Mouse (Mus musculus): ENCODE data around the gene Rnh1. TPM values are rescaled to one million over a fixed set of nuclear protein-coding genes. Genes with fewer than 3 reads are reported as not detected.

Gene Rnh1
- polyA plus RNA-seq, 1 experiment from 2014 or later, result 116 TPM

MicroRNA genes within 50 kb of the gene (microRNA counts, 519-probe panel; counts per million panel counts)
- microRNA mmu-miR-210, result 6,246 counts per million, percentile 89 among the panel's probes with 10 or more counts

Small RNAs within 50 kb of the gene (microRNA-seq; reads per million reads assigned to microRNA genes)
- gene Mir210, result 989 reads per million, percentile 78 among the genes with 10 or more reads in this experiment

Other genes with a start within 250 kb of the Rnh1 start
- 11.4 and 13.0 TPM in 2 replicates for gene Pgghg, start 231.5 kb downstream of the Rnh1 start, polyA plus RNA-seq (2014; fragmentation: Nextera tagmentation; extraction: Ambion mirVana)
- gene Ifitm5, start 222.6 kb downstream of the Rnh1 start, polyA plus RNA-seq (2014; fragmentation: Nextera tagmentation; extraction: Ambion mirVana), result 0.65 and 0.82 TPM in 2 replicates
- not detected in 2 replicates for gene Gm45717, start 216.9 kb downstream of the Rnh1 start, polyA plus RNA-seq (2014; fragmentation: Nextera tagmentation; extraction: Ambion mirVana)
- 615 and 692 TPM in 2 replicates for gene Ifitm2, start 216.9 kb downstream of the Rnh1 start, polyA plus RNA-seq (2014; fragmentation: Nextera tagmentation; extraction: Ambion mirVana)
- gene Ifitm1, start 205.6 kb downstream of the Rnh1 start, polyA plus RNA-seq (2014; fragmentation: Nextera tagmentation; extraction: Ambion mirVana), result 7.4 and 8.3 TPM in 2 replicates
- gene Ifitm3, start 162.1 kb downstream of the Rnh1 start, polyA plus RNA-seq (2014; fragmentation: Nextera tagmentation; extraction: Ambion mirVana), result 89.6 and 105 TPM in 2 replicates
- gene Ifitm6, start 154.9 kb downstream of the Rnh1 start, polyA plus RNA-seq (2014; fragmentation: Nextera tagmentation; extraction: Ambion mirVana), result 0.43 and 0.97 TPM in 2 replicates
- not detected in 2 replicates for gene Gm17387, start 143.7 kb downstream of the Rnh1 start, polyA plus RNA-seq (2014; fragmentation: Nextera tagmentation; extraction: Ambion mirVana)
- 0.27 and 0.66 TPM in 2 replicates for gene B4galnt4, start 111.8 kb downstream of the Rnh1 start, polyA plus RNA-seq (2014; fragmentation: Nextera tagmentation; extraction: Ambion mirVana)
- gene Pkp3, start 94.6 kb downstream of the Rnh1 start, polyA plus RNA-seq (2014; fragmentation: Nextera tagmentation; extraction: Ambion mirVana), result 0.23 TPM in 1 of 2 replicates, not detected in the other
- gene Sigirr, start 72.3 kb downstream of the Rnh1 start, polyA plus RNA-seq (2014; fragmentation: Nextera tagmentation; extraction: Ambion mirVana), result 2.8 TPM in 2 replicates
- gene Ano9, start 55.1 kb downstream of the Rnh1 start, polyA plus RNA-seq (2014; fragmentation: Nextera tagmentation; extraction: Ambion mirVana), result 0.34 TPM in 1 of 2 replicates, not detected in the other
- 51.8 and 65.6 TPM in 2 replicates for gene Ptdss2, start 50.5 kb downstream of the Rnh1 start, polyA plus RNA-seq (2014; fragmentation: Nextera tagmentation; extraction: Ambion mirVana)
- gene Hras, start 21.1 kb upstream of the Rnh1 start, polyA plus RNA-seq (2014; fragmentation: Nextera tagmentation; extraction: Ambion mirVana), result 93.9 and 96.7 TPM in 2 replicates
- gene Lrrc56, start 21.3 kb upstream of the Rnh1 start, polyA plus RNA-seq (2014; fragmentation: Nextera tagmentation; extraction: Ambion mirVana), result 1.6 and 2.8 TPM in 2 replicates
- gene Lmntd2, start 41.2 kb upstream of the Rnh1 start, polyA plus RNA-seq (2014; fragmentation: Nextera tagmentation; extraction: Ambion mirVana), result 0.46 and 0.62 TPM in 2 replicates
- gene Rassf7, start 43.0 kb upstream of the Rnh1 start, polyA plus RNA-seq (2014; fragmentation: Nextera tagmentation; extraction: Ambion mirVana), result 12.1 and 12.4 TPM in 2 replicates
- 41.3 and 44.4 TPM in 2 replicates for gene Phrf1, start 55.9 kb upstream of the Rnh1 start, polyA plus RNA-seq (2014; fragmentation: Nextera tagmentation; extraction: Ambion mirVana)
- gene Irf7, start 93.6 kb upstream of the Rnh1 start, polyA plus RNA-seq (2014; fragmentation: Nextera tagmentation; extraction: Ambion mirVana), result 2.8 and 4.7 TPM in 2 replicates
- not detected in 2 replicates for gene Cdhr5, start 103.9 kb upstream of the Rnh1 start, polyA plus RNA-seq (2014; fragmentation: Nextera tagmentation; extraction: Ambion mirVana)
- gene Sct, start 106.3 kb upstream of the Rnh1 start, polyA plus RNA-seq (2014; fragmentation: Nextera tagmentation; extraction: Ambion mirVana), result 1.6 and 2.3 TPM in 2 replicates
- gene Drd4, start 119.1 kb upstream of the Rnh1 start, polyA plus RNA-seq (2014; fragmentation: Nextera tagmentation; extraction: Ambion mirVana), result not detected in 2 replicates
- gene Deaf1, start 154.8 kb upstream of the Rnh1 start, polyA plus RNA-seq (2014; fragmentation: Nextera tagmentation; extraction: Ambion mirVana), result 36.9 and 42.1 TPM in 2 replicates
- 17.6 and 22.2 TPM in 2 replicates for gene Tmem80, start 154.9 kb upstream of the Rnh1 start, polyA plus RNA-seq (2014; fragmentation: Nextera tagmentation; extraction: Ambion mirVana)
- 0.76 TPM in 1 of 2 replicates, not detected in the other for gene Eps8l2, start 166.0 kb upstream of the Rnh1 start, polyA plus RNA-seq (2014; fragmentation: Nextera tagmentation; extraction: Ambion mirVana)
- gene Taldo1, start 219.3 kb upstream of the Rnh1 start, polyA plus RNA-seq (2014; fragmentation: Nextera tagmentation; extraction: Ambion mirVana), result 216 and 221 TPM in 2 replicates
- 25.6 and 30.2 TPM in 2 replicates for gene Gatd1, start 241.3 kb upstream of the Rnh1 start, polyA plus RNA-seq (2014; fragmentation: Nextera tagmentation; extraction: Ambion mirVana)